Mouse (Mus musculus): Measurements from ENCODE around the gene Rapgef2.

DNA sequence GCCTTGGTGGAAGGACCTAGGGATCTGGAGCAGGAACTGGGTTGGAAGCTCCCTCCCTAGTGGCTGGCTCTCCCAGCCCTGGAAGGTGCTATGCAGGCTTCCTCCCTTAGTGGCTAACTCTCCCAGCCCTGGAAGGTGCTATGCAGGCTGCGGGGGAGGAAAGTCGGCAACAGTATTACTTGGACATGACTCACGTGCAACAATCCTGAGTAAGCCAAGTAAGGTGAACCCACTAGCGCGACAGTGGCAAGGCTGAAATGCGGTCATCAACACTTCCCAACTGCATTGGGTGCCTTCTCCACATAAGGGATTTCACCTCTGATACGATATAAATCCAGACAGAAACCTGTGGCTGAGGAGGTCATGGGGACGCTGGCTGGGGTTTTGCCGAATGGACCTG, 42.0 kb downstream of the Rapgef2 start:
- no peak for TF ChIP-seq POLR2A (IDR thresholded peaks at IDR 0.05; ENCODE audit: borderline replicate concordance, extremely low read depth, low read depth, low read length)
- no peak for TF ChIP-seq CTCF (IDR thresholded peaks at IDR 0.05; ENCODE audit: insufficient read depth, low read length)

Data from lung, adult 2 months (tissue).